13 mouse cellular contexts compared by ENCODE assay signal in genomic region chr5:125125219-125125618, GRCm38 (mm10). TPM values are rescaled to one million over a fixed set of nuclear protein-coding genes. Genes with fewer than 3 reads are reported as not detected.
DNase-seq lines count a peak whose midpoint lies in the region; ATAC-seq and TF ChIP-seq lines count a peak whose summit lies in the region.
"Had no signal": no experiment of that assay in that cellular context is flagged by ENCODE, and none has a peak within 500 bp of the region (broad histone marks: within the 10 kb centered on the region; RNA-seq: fewer than 3 reads in every experiment).

No protein-coding gene starts in this region.

- 66% methylated on average over 3 of the region's 3 CpGs for WGBS in kidney, embryonic 16.5 days
- 86% methylated on average over 3 of the region's 3 CpGs for WGBS in thymus, adult 2 months
- WGBS in stomach, postnatal 0 days = 59% methylated on average over 3 of the region's 3 CpGs

- no peak for TF ChIP-seq CTCF in thymus, adult 2 months (IDR thresholded peaks at IDR 0.05; ENCODE audit: borderline replicate concordance, control insufficient read depth, extremely low read depth, insufficient read depth, low read length, poor library complexity)
- TF ChIP-seq CTCF in stomach, postnatal 0 days (IDR thresholded peaks at IDR 0.05; ENCODE audit: low read depth) = no peak

- no peak for TF ChIP-seq EP300 in stomach, postnatal 0 days (optimal IDR thresholded peaks at IDR 0.05)

- ATAC-seq in kidney, embryonic 16.5 days (ENCODE audit: low FRiP score, low TSS enrichment) = no peak
- ATAC-seq in stomach, postnatal 0 days (ENCODE audit: low FRiP score, low TSS enrichment) = no peak
- ATAC-seq: inflammation-experienced regulatory T-cells, adult 6 months had no signal

- H3K27me3 ChIP-seq in kidney, embryonic 16.5 days (ENCODE audit: insufficient read depth, low read length) = no peaks in the 10 kb centered on the region
- no peaks in the 10 kb centered on the region for H3K27me3 ChIP-seq in thymus, adult 2 months (ENCODE audit: control insufficient read depth, insufficient read depth, low read length)
- no peaks in the 10 kb centered on the region for H3K27me3 ChIP-seq in stomach, postnatal 0 days (ENCODE audit: control insufficient read depth, insufficient read depth, low read length)
- H3K27me3 ChIP-seq: liver, embryonic 15.5 days had no signal

- peak; percentile 56 for DNase-seq in adrenal gland, postnatal 14 days
- DNase-seq in adrenal gland, postnatal 10 days = no peak
- DNase-seq in kidney, adult 18-20 months = no peak
- DNase-seq in thymus, adult 2 months = no peak
- no peak for DNase-seq in thymus, postnatal 14 days
- no peak for DNase-seq in stomach, postnatal 0 days (ENCODE audit: low spot score)
- no peak for DNase-seq in ovary, postnatal 10 days (ENCODE audit: low spot score)
- DNase-seq: cerebellum, adult 8-10 months; layer of hippocampus, postnatal 36 days; retina, postnatal 1 day had no signal

- peaks cover 3% of the 10 kb centered on the region; the same call in 1 of the 2 replicates for H3K36me3 ChIP-seq in kidney, embryonic 16.5 days (ENCODE audit: insufficient read depth, low read length)
- no peaks in the 10 kb centered on the region for H3K36me3 ChIP-seq in thymus, adult 2 months (ENCODE audit: control insufficient read depth, insufficient read depth, low read length)
- no peaks in the 10 kb centered on the region for H3K36me3 ChIP-seq in stomach, postnatal 0 days (ENCODE audit: control insufficient read depth, insufficient read depth, low read length)
- H3K36me3 ChIP-seq: liver, embryonic 15.5 days had no signal

- no peak overlapping the region for H3K4me3 ChIP-seq in kidney, embryonic 16.5 days (ENCODE audit: low read length)
- no peak overlapping the region for H3K4me3 ChIP-seq in thymus, adult 2 months (ENCODE audit: control insufficient read depth, insufficient read depth, low read length)
- no peak overlapping the region for H3K4me3 ChIP-seq in stomach, postnatal 0 days (ENCODE audit: low read depth, low read length)
- H3K4me3 ChIP-seq: liver, embryonic 15.5 days had no signal

- no peak overlapping the region for H3K4me2 ChIP-seq in kidney, embryonic 16.5 days (replicated peaks; ENCODE audit: low read depth, low read length)
- H3K4me2 ChIP-seq in stomach, postnatal 0 days (replicated peaks; ENCODE audit: low read depth) = no peak overlapping the region
- H3K4me2 ChIP-seq: liver, embryonic 15.5 days had no signal

- H3K9ac ChIP-seq in kidney, embryonic 16.5 days (replicated peaks; ENCODE audit: low read length) = no peak overlapping the region
- H3K9ac ChIP-seq in stomach, postnatal 0 days (ENCODE audit: low read length) = no peak overlapping the region
- H3K9ac ChIP-seq: liver, embryonic 15.5 days had no signal

- peaks cover 54% of the 10 kb centered on the region for H3K4me1 ChIP-seq in kidney, embryonic 16.5 days (ENCODE audit: insufficient read depth, low read length)
- 0 out of 2 replicates have a peak, but pooled peaks cover 3% of the 10 kb centered on the region for H3K4me1 ChIP-seq in thymus, adult 2 months (replicated peaks; ENCODE audit: control insufficient read depth, insufficient read depth, low read length)
- H3K4me1 ChIP-seq in stomach, postnatal 0 days (replicated peaks; ENCODE audit: control insufficient read depth, insufficient read depth) = peaks cover 2% of the 10 kb centered on the region; the same call in 1 of the 2 replicates

- no peak for TF ChIP-seq POLR2A in thymus, adult 2 months (IDR thresholded peaks at IDR 0.05; ENCODE audit: control insufficient read depth, extremely low read depth, insufficient read depth, low read length, poor library complexity)

- no peaks in the 10 kb centered on the region for H3K9me3 ChIP-seq in kidney, embryonic 16.5 days (ENCODE audit: low read length)
- no peaks in the 10 kb centered on the region for H3K9me3 ChIP-seq in stomach, postnatal 0 days (ENCODE audit: control insufficient read depth, low read length)
- H3K9me3 ChIP-seq: liver, embryonic 15.5 days had no signal

- H3K27ac ChIP-seq in kidney, embryonic 16.5 days (ENCODE audit: low read length) = 0 out of 2 replicates have a peak overlapping the region, but pooled peaks have one; percentile 3
- H3K27ac ChIP-seq in thymus, adult 2 months (ENCODE audit: control insufficient read depth, insufficient read depth, low read length) = peak overlapping the region; percentile 15; the same call in 1 of the 2 replicates
- H3K27ac ChIP-seq in stomach, postnatal 0 days (replicated peaks) = 0 out of 2 replicates have a peak overlapping the region, but pooled peaks have one; percentile 8
- H3K27ac ChIP-seq: liver, embryonic 15.5 days had no signal

RNA-seq across cellular contexts. Expression of gene Ncor2, which starts 53.8 kb away (rescaled TPM):
- 165 and 192 TPM in 2 replicates for total RNA-seq in adrenal gland, postnatal 14 days (2021)
- 100 to 1,000 TPM; 125 to 153 TPM for total RNA-seq in adrenal gland, postnatal 10 days (2021)
- 25.9 and 27.5 TPM in 2 replicates for polyA plus RNA-seq in kidney, embryonic 16.5 days (2015; fragmentation: Nextera tagmentation; extraction: Ambion mirVana)
- polyA plus RNA-seq in thymus, adult 2 months (2012; rRNA removed) = 75.8 and 98.4 TPM in 2 replicates
- 11.1 and 12.1 TPM in 2 replicates for polyA plus RNA-seq in stomach, postnatal 0 days (2015; fragmentation: Nextera tagmentation; extraction: Ambion mirVana)
